Mouse (Mus musculus) liver, adult 2 months (tissue): ENCODE data around the gene Anxa4.

Source experiments
- CTCF ChIP-seq: fragments of 200-500 bp; IDR thresholded peaks from 2 replicates; pipeline ENCODE4 v1.5.1; 2011; ENCODE audit warnings: low read depth, low read length, control low read depth
- POLR2A ChIP-seq: fragments of 200-500 bp; IDR thresholded peaks from 2 replicates; pipeline ENCODE4 v1.6.1; 2011; ENCODE audit warnings: low read length, control low read depth; ENCODE audit not compliant: insufficient read depth; ENCODE audit errors: extremely low read depth

DNA sequence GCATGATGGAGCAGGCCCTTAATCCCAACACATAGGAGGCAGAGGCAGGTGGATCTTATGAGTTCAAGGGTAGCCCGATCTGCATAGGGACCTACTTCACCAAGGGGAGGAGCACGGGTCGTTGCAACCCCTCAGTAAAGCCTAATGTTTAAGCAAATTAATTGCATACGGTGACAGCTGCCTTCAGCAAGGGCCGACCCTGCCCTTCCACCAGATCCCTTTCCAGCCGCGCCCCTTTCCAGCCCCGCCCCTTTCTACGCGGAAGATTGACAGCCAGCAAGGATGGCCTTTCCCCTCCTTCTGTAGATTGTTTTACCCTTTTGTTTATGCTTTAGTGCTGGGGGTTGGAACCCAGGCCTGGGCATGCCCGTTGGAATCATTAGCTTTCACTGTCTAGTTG is 8.0 kb upstream of the Anxa4 start:
- TF ChIP-seq POLR2A (no peak), CTCF (no peak)
